Mouse (Mus musculus) intestine, postnatal 0 days (tissue): ENCODE data around the gene Fam83d. TPM values are rescaled to one million over a fixed set of nuclear protein-coding genes. Genes with fewer than 3 reads are reported as not detected.

Source experiments
- ATAC-seq: fragments of 200-750 bp; cut with Nextera tagmentation; 2 replicates; pipeline ENCODE4 v1.8.0; 2017; ENCODE audit warnings: mild to moderate bottlenecking, moderate TSS enrichment, moderate library complexity
- H3K27ac ChIP-seq: fragments of 300-500 bp; sonication (generic); 2 replicates; pipeline ENCODE4 v1.5.1; 2014; ENCODE audit warnings: mild to moderate bottlenecking, low read depth, low read length, moderate library complexity
- H3K27me3 ChIP-seq: fragments of 300-500 bp; sonication (generic); replicated peaks from 2 replicates; pipeline ENCODE4 v1.6.1; 2014; ENCODE audit warnings: low read length, mixed read lengths; ENCODE audit not compliant: control insufficient read depth, insufficient read depth
- H3K36me3 ChIP-seq: fragments of 300-500 bp; sonication (generic); 2 replicates; pipeline ENCODE4 v1.6.1; 2014; ENCODE audit warnings: mild to moderate bottlenecking, moderate library complexity; ENCODE audit not compliant: control insufficient read depth, insufficient read depth
- H3K4me1 ChIP-seq: fragments of 300-500 bp; sonication (generic); replicated peaks from 2 replicates; pipeline ENCODE4 v1.6.1; 2014; ENCODE audit warnings: antibody characterized with exemption, low read length, mixed read lengths; ENCODE audit not compliant: control insufficient read depth, insufficient read depth
- H3K4me2 ChIP-seq: fragments of 300-500 bp; sonication (generic); replicated peaks from 2 replicates; pipeline ENCODE4 v1.6.1; 2014; ENCODE audit warnings: low read depth, mild to moderate bottlenecking, moderate library complexity
- H3K4me3 ChIP-seq: fragments of 300-500 bp; sonication (generic); 2 replicates; pipeline ENCODE4 v1.5.1; 2014; ENCODE audit warnings: low read depth, low read length
- H3K9ac ChIP-seq: fragments of 300-500 bp; sonication (generic); 2 replicates; pipeline ENCODE4 v1.6.1; 2014; ENCODE audit warnings: mild to moderate bottlenecking, low read depth, low read length
- H3K9me3 ChIP-seq: fragments of 300-500 bp; sonication (generic); 2 replicates; pipeline ENCODE4 v1.6.1; 2016; ENCODE audit warnings: mixed run types; ENCODE audit not compliant: control insufficient read depth
- CTCF ChIP-seq: sonication (generic); IDR thresholded peaks from 2 replicates; pipeline ENCODE4 v1.5.1; 2016; ENCODE audit warnings: low read depth, mild to moderate bottlenecking, control low read depth, antibody characterized with exemption, moderate library complexity
- WGBS: fragments of 180-500 bp; shearing (Covaris S2); extraction: QIAGEN DNeasy Blood & Tissue Kit; methylation state at CpG from one replicate; pipeline ENCODE4 v1.1.7; 2014; 5-methylcytosine and 5-hydroxymethylcytosine counted together
- polyA plus RNA-seq: library from polyadenylated mRNA; unstranded; fragments of >200 nt; fragmentation: Nextera tagmentation; extraction: Ambion mirVana; gene quantifications from 2 replicates; pipeline ENCODE4 v1.2.1, GENCODE M21; 2015

Gene Fam83d
- polyA plus RNA-seq, 1 experiment from 2014 or later: 15.0 TPM

- Histone ChIP-seq H3K4me2 (no peak overlapping the region), H3K4me3 (no peak overlapping the region), H3K4me1 (no peaks in the 10 kb centered on the region), H3K9ac (no peak overlapping the region), H3K27ac (no peak overlapping the region; the same call in 1 of the 2 replicates), H3K9me3 (no peaks in the 10 kb centered on the region), H3K36me3 (peaks cover 38% of the 10 kb centered on the region), H3K27me3 (no peaks in the 10 kb centered on the region)
- no peak for TF ChIP-seq CTCF
- WGBS: 41% methylated on average over 8 of the region's 8 CpGs
- peak; percentile 69 for ATAC-seq
Measured at GRCm38 (mm10) chr2:158803575-158803974, 35.7 kb downstream of the Fam83d start.

GRCm38 (mm10) chr2:158815686-158816085 is 47.8 kb downstream of the Fam83d start:
- no peak overlapping the region for H3K4me3 ChIP-seq
- peaks cover 37% of the 10 kb centered on the region for H3K36me3 ChIP-seq
- no peak for TF ChIP-seq CTCF
- no peak overlapping the region for H3K9ac ChIP-seq
- no peaks in the 10 kb centered on the region for H3K27me3 ChIP-seq
- no peak for ATAC-seq
- H3K27ac ChIP-seq: no peak overlapping the region
- H3K9me3 ChIP-seq: no peaks in the 10 kb centered on the region
- H3K4me1 ChIP-seq: no peaks in the 10 kb centered on the region
- H3K4me2 ChIP-seq: no peak overlapping the region

- H3K4me3 ChIP-seq: no peak overlapping the region
- no peak for ATAC-seq
- no peaks in the 10 kb centered on the region for H3K4me1 ChIP-seq
- H3K36me3 ChIP-seq: peaks cover 41% of the 10 kb centered on the region
- H3K9me3 ChIP-seq: no peaks in the 10 kb centered on the region
- no peak overlapping the region for H3K27ac ChIP-seq
- no peak overlapping the region for H3K9ac ChIP-seq
- TF ChIP-seq CTCF: no peak
- WGBS: 91% methylated on average over 4 of the region's 4 CpGs
- no peaks in the 10 kb centered on the region for H3K27me3 ChIP-seq
- H3K4me2 ChIP-seq: no peak overlapping the region
Measured at GRCm38 (mm10) chr2:158816239-158816638, 48.3 kb downstream of the Fam83d start.

- ATAC-seq: no peak
- no peaks in the 10 kb centered on the region for H3K9me3 ChIP-seq
- H3K4me3 ChIP-seq: no peak overlapping the region
- 90% methylated on average over 8 of the region's 8 CpGs for WGBS
- no peak overlapping the region for H3K9ac ChIP-seq
- no peaks in the 10 kb centered on the region for H3K27me3 ChIP-seq
- no peak overlapping the region for H3K27ac ChIP-seq
- H3K36me3 ChIP-seq: peaks cover 40% of the 10 kb centered on the region
- no peaks in the 10 kb centered on the region for H3K4me1 ChIP-seq
- no peak overlapping the region for H3K4me2 ChIP-seq
- no peak for TF ChIP-seq CTCF
Measured at GRCm38 (mm10) chr2:158817708-158818107, 49.8 kb downstream of the Fam83d start.

- H3K27me3 ChIP-seq: no peaks in the 10 kb centered on the region
- TF ChIP-seq CTCF: peak; percentile 29
- H3K27ac ChIP-seq: no peak overlapping the region
- ATAC-seq: no peak
- peaks cover 72% of the 10 kb centered on the region for H3K36me3 ChIP-seq
- H3K4me3 ChIP-seq: no peak overlapping the region
- H3K4me1 ChIP-seq: no peaks in the 10 kb centered on the region
- WGBS: 88% methylated on average over 2 of the region's 2 CpGs
- H3K4me2 ChIP-seq: no peak overlapping the region
- no peaks in the 10 kb centered on the region for H3K9me3 ChIP-seq
- no peak overlapping the region for H3K9ac ChIP-seq
Measured at GRCm38 (mm10) chr2:158828124-158828523, 60.2 kb downstream of the Fam83d start.

GRCm38 (mm10) chr2:158829746-158830145 is 61.9 kb downstream of the Fam83d start:
- Histone ChIP-seq H3K36me3 (peaks cover 73% of the 10 kb centered on the region), H3K27me3 (no peaks in the 10 kb centered on the region), H3K27ac (no peak overlapping the region), H3K9ac (no peak overlapping the region), H3K4me3 (no peak overlapping the region), H3K9me3 (no peaks in the 10 kb centered on the region), H3K4me1 (no peaks in the 10 kb centered on the region), H3K4me2 (no peak overlapping the region)
- no peak for ATAC-seq
- 84% methylated on average over 6 of the region's 6 CpGs for whole genome bisulfite sequencing
- TF ChIP-seq CTCF: no peak

GRCm38 (mm10) chr2:158833221-158833620 is 65.3 kb downstream of the Fam83d start:
- H3K36me3 ChIP-seq: peaks cover 81% of the 10 kb centered on the region
- no peaks in the 10 kb centered on the region for H3K9me3 ChIP-seq
- H3K4me3 ChIP-seq: no peak overlapping the region
- no peaks in the 10 kb centered on the region for H3K27me3 ChIP-seq
- no peak for ATAC-seq
- WGBS: 83% methylated on average over 5 of the region's 5 CpGs
- H3K4me1 ChIP-seq: no peaks in the 10 kb centered on the region
- H3K4me2 ChIP-seq: no peak overlapping the region
- H3K9ac ChIP-seq: no peak overlapping the region
- H3K27ac ChIP-seq: no peak overlapping the region
- TF ChIP-seq CTCF: no peak
